Mouse (Mus musculus) neural tube, postnatal 0 days (tissue): ENCODE measurements around the gene Spindoc. TPM values are rescaled to one million over a fixed set of nuclear protein-coding genes. Genes with fewer than 3 reads are reported as not detected.

Experiments used
- microRNA-seq: library from miRNA; unstranded; fragments of <30 nt; microRNA quantifications from one replicate; pipeline ENCODE4, GENCODE M21; 2016
- polyA plus RNA-seq: library from polyadenylated mRNA; unstranded; fragments of >200 nt; fragmentation: Nextera tagmentation; extraction: Ambion mirVana; gene quantifications from 2 replicates; pipeline ENCODE4 v1.2.1, GENCODE M21; 2015

Gene Spindoc
- polyA plus RNA-seq: 20.2 and 26.9 TPM in 2 replicates

DNA sequence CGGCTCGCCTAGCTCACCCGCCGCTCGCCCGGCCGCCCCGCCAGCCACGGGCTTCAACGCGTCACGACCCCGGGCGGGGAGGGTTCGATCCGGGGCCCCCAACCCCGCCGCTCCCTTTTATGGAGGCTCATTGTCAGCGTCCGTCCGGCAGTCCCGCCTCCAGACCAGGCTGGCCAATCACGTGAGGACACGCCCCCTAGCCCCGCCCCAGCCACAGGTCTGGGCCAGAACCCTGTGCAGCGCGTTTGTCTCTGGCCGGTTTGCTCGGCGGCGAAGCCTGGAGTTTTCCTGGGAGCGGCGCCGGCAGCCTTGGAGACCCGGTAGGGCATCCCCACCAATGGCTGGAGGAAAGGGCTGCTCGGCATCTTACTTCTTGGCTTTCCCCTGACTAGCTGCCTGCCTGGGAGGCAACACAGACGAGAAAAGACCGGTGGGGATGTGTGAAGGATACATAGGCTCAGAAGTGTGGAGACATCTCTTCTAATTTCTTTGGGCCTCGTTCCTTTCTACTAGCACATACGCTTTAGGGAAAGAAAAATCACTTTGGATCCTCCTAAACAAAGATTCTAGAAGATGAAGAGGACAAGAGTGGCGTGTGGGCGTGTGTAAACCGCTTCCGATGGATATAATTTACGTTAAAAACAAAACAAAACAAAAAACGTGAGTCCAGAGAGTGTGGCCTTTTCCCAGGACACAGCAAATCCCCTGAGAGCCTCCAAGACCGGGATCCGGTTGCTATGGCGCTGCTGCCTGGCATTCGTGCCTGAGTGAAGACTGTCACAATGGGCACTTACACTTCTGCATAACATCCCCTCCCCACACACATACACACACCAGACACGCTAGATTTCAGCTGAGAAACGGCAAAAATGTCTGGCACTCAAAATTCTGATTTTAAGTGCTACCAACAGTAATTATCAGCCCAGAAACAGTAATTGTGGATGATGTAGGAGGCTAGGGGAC is at the start of gene Spindoc:
Gene Spindoc (minus strand): TSS at position 92 of the 963 bp plus-strand sequence.

DNA sequence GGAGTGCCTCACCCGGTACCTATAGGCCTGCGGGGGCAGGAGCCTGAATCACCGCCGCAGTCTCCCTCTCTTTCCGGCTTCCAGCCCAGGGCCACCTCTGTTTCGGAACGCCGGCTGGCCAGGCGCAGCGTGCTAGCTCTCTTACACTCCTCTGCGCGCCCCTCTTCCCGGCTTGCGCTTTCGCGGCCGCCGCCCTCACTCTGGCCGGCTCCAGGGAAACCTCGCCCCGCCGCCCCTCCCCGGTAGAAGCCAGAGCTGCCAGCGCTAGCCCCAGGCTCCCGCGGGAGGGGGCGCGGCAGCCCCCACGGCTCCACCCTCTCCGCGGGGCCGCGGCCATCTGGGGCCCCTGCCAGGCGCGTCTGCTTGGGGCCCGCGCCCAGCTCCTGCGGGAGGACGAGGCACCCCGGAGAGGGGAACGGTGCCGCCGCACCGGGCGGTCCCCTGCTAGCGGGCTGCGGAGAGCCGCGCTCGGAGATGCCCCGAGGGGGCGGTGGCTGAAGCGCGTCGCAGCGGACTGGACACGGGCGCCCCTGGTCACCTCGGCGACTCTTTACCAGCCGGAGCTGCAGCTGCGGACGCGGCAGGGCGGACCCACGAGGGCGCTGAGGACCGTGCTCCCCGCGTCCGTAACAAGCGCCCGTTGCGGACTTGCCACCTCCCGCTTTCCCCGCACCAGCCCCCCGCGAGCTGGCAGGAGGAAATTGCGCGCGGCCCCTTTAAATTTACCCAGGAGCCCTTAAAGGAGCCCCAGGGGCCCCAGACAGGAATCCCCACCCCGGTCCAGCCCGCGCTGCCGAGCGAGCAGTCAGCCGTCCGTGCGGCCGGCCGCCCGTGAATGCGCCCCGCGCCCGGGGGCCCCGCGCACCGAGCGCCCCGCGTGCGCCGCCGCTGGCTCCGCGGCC is 34.3 kb upstream of the Spindoc start, which contains the start of gene 2700081O15Rik:
Gene 2700081O15Rik (plus strand): TSS at position 792 of the 902 bp plus-strand sequence.

DNA sequence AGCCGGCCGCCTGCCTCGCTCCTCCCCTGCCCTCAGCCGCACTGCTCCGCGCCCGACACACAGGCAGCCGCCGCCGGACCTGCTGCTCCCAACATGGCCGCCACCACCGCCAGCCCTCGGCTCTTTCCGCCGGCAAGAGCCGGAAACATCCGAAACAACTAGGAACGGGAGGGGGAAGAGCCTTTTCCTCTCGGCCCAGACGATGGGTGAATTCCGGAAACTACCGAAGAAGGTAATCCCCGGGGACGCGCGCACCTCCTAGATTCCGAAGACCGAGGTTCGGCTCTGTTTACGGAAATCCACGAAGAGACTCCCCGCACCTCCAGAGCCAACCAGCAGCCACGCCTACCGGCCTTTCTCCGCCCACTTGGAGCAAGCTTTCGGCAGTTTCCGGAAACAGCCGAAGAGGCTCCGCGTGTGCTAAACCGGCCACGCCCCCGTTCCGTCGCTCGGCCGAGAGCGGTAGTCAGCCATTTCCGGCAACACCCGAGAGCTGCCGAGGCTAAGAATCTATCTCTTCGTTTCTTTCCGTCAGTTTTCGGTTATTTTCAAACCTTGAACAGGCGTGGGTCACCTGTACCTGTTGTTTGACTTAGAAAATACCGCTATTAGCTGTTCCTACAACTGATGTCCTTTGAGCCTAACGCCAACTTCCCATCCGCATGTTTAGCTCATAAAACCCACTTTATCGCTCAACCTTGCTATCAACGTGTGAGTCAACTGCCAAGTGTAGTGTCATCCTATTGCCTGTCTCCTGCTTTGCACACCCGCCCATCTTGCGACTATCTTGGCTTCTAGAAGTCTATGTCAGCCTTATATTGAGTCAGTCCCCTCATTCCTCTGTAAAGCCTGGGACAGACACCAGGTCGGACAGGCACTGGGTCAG is 41.0 kb downstream of the Spindoc start, which contains the start of gene Mark2:
Gene Mark2 (minus strand): TSS at position 349 of the 886 bp plus-strand sequence.

Small RNA genes lying within 50 kb of the gene (microRNA-seq; reads per million reads assigned to microRNA genes)
- not detected for gene Mir6991

Other genes starting within 250 kb of the Spindoc start
- gene Otub1, start 176.7 kb downstream of the Spindoc start, polyA plus RNA-seq: 253 and 254 TPM in 2 replicates
- 2,257 and 2,346 TPM in 2 replicates for gene Cox8a, start 165.4 kb downstream of the Spindoc start, polyA plus RNA-seq
- gene Naa40, start 141.8 kb downstream of the Spindoc start, polyA plus RNA-seq: 36.8 and 42.8 TPM in 2 replicates
- gene Rcor2, start 115.7 kb downstream of the Spindoc start, polyA plus RNA-seq: 8.5 and 8.7 TPM in 2 replicates
- gene Mark2, start 41.1 kb downstream of the Spindoc start, polyA plus RNA-seq: 40.8 and 43.0 TPM in 2 replicates
- 13.1 and 13.4 TPM in 2 replicates for gene 2700081O15Rik, start 34.6 kb upstream of the Spindoc start, polyA plus RNA-seq
- gene Rtn3, start 100.3 kb upstream of the Spindoc start, polyA plus RNA-seq: 702 and 731 TPM in 2 replicates
- 6.9 and 8.4 TPM in 2 replicates for gene Atl3, start 111.0 kb upstream of the Spindoc start, polyA plus RNA-seq
- 11.4 and 11.5 TPM in 2 replicates for gene Pla2g16, start 174.5 kb upstream of the Spindoc start, polyA plus RNA-seq
- 0.11 and 0.12 TPM in 2 replicates for gene Lgals12, start 224.2 kb upstream of the Spindoc start, polyA plus RNA-seq
- gene Hrasls5, start 229.5 kb upstream of the Spindoc start, polyA plus RNA-seq: not detected in 2 replicates